Mouse (Mus musculus) spleen, adult 12 weeks (tissue): Measurements from ENCODE around the gene Pelp1.
"Not testable (repeated sequence)": the region's sequence is repeated elsewhere in the genome, so short reads cannot be mapped to it uniquely, and the experiment has no call there.

ENCODE experiments used
- DNase-seq: peaks from one replicate; pipeline ENCODE4 v3.0.0; 2022; ENCODE audit warnings: low spot score

The Pelp1 gene

GRCm38 (mm10) chr11:70419486-70419885 lies 9.7 kb upstream of the Pelp1 start:
- DNase-seq, result no peak

- DNase-seq, result no peak
Measured at GRCm38 (mm10) chr11:70418199-70418598, 8.4 kb upstream of the Pelp1 start.

GRCm38 (mm10) chr11:70413961-70414360 lies 4.1 kb upstream of the Pelp1 start:
- DNase-seq, result peak; percentile 63

- DNase-seq, result no peak
Measured at GRCm38 (mm10) chr11:70412591-70412990, 2.8 kb upstream of the Pelp1 start.

GRCm38 (mm10) chr11:70410297-70410643 lies 439 bp upstream of the Pelp1 start:
- DNase-seq, result no peak

- DNase-seq, result no peak
Measured at GRCm38 (mm10) chr11:70403598-70403997, 6.2 kb downstream of the Pelp1 start.

- DNase-seq, result no peak
Measured at GRCm38 (mm10) chr11:70389421-70389820, 20.4 kb downstream of the Pelp1 start.

- DNase-seq, result no peak
Measured at GRCm38 (mm10) chr11:70387436-70387835, 22.4 kb downstream of the Pelp1 start.

GRCm38 (mm10) chr11:70384136-70384535 lies 25.7 kb downstream of the Pelp1 start:
- DNase-seq, result no peak

- no peak for DNase-seq
Measured at GRCm38 (mm10) chr11:70381330-70381729, 28.5 kb downstream of the Pelp1 start.

GRCm38 (mm10) chr11:70380478-70381005 lies 29.3 kb downstream of the Pelp1 start:
- DNase-seq, result no peak

- DNase-seq, result no peak
Measured at GRCm38 (mm10) chr11:70376054-70376453, 33.8 kb downstream of the Pelp1 start.

- DNase-seq, result no peak
Measured at GRCm38 (mm10) chr11:70374302-70374701, 35.5 kb downstream of the Pelp1 start.

GRCm38 (mm10) chr11:70372849-70373557 lies 36.8 kb downstream of the Pelp1 start:
- no peak for DNase-seq

GRCm38 (mm10) chr11:70372396-70372795 lies 37.4 kb downstream of the Pelp1 start:
- DNase-seq, result no peak

GRCm38 (mm10) chr11:70368626-70369025 lies 41.2 kb downstream of the Pelp1 start:
- not testable (repeated sequence) for DNase-seq

- not testable (repeated sequence) for DNase-seq
Measured at GRCm38 (mm10) chr11:70367701-70368100, 42.1 kb downstream of the Pelp1 start.

GRCm38 (mm10) chr11:70351868-70352267 lies 58.0 kb downstream of the Pelp1 start, which contains the start of gene Alox15:
Gene Alox15 (minus strand): TSS chr11:70352031.
- no peak for DNase-seq

GRCm38 (mm10) chr11:70348630-70349029 lies 61.2 kb downstream of the Pelp1 start:
- no peak for DNase-seq

GRCm38 (mm10) chr11:70347861-70348260 lies 62.0 kb downstream of the Pelp1 start:
- DNase-seq, result no peak

GRCm38 (mm10) chr11:70345546-70345945 lies 64.3 kb downstream of the Pelp1 start:
- DNase-seq, result no peak

GRCm38 (mm10) chr11:70345061-70345460 lies 64.8 kb downstream of the Pelp1 start:
- DNase-seq, result no peak
